Mouse (Mus musculus) small intestine, adult 2 months (tissue): ENCODE results near the gene Papss2. TPM values are rescaled to one million over a fixed set of nuclear protein-coding genes. Genes with fewer than 3 reads are reported as not detected.

Source experiments
- H3K27ac ChIP-seq: fragments of 200-500 bp; 2 replicates; pipeline ENCODE4 v1.5.1; 2012; ENCODE audit warnings: low read depth, low read length, control low read depth, inconsistent platforms; ENCODE audit not compliant: insufficient read depth
- H3K27me3 ChIP-seq: fragments of 200-500 bp; 2 replicates; pipeline ENCODE4 v1.6.1; 2012; ENCODE audit warnings: mild to moderate bottlenecking, moderate library complexity, low read length, inconsistent platforms; ENCODE audit not compliant: control insufficient read depth, insufficient read depth
- H3K36me3 ChIP-seq: fragments of 200-500 bp; 2 replicates; pipeline ENCODE4 v1.6.1; 2012; ENCODE audit warnings: mild to moderate bottlenecking, low read length, control low read depth, inconsistent platforms; ENCODE audit not compliant: control insufficient read depth, insufficient read depth
- H3K4me1 ChIP-seq: fragments of 200-500 bp; 2 replicates; pipeline ENCODE4 v1.6.1; 2012; ENCODE audit warnings: low read length, inconsistent platforms, mixed read lengths; ENCODE audit not compliant: control insufficient read depth, insufficient read depth, insufficient read length
- H3K4me3 ChIP-seq: fragments of 200-500 bp; 2 replicates; pipeline ENCODE4 v1.5.1; 2012; ENCODE audit warnings: low read depth, mild to moderate bottlenecking, control low read depth, inconsistent platforms, low read length, moderate library complexity
- CTCF ChIP-seq: fragments of 200-500 bp; IDR thresholded peaks from 2 replicates; pipeline ENCODE4 v1.5.1; 2012; ENCODE audit warnings: low read depth, mild to moderate bottlenecking, control low read depth, inconsistent platforms, low read length, moderate library complexity, mixed read lengths; ENCODE audit not compliant: insufficient replicate concordance, insufficient read length; ENCODE audit errors: extremely low read depth
- POLR2A ChIP-seq: fragments of 200-500 bp; IDR thresholded peaks from 2 replicates; pipeline ENCODE4 v1.6.1; 2012; ENCODE audit warnings: low read depth, mild to moderate bottlenecking, control low read depth, inconsistent platforms, low read length, moderate library complexity
- WGBS: fragments of 180-500 bp; shearing (Covaris S2); methylation state at CpG from one replicate; pipeline ENCODE4 v1.1.7; 2018; 5-methylcytosine and 5-hydroxymethylcytosine counted together
- polyA plus RNA-seq: library from polyadenylated mRNA; depleted of rRNA; stranded (reverse); fragments of >200 nt; gene quantifications from 2 replicates; pipeline ENCODE4 v1.2.3, GENCODE M21; 2012

Papss2 gene
- polyA plus RNA-seq, 1 experiment, result 24.3 TPM

DNA sequence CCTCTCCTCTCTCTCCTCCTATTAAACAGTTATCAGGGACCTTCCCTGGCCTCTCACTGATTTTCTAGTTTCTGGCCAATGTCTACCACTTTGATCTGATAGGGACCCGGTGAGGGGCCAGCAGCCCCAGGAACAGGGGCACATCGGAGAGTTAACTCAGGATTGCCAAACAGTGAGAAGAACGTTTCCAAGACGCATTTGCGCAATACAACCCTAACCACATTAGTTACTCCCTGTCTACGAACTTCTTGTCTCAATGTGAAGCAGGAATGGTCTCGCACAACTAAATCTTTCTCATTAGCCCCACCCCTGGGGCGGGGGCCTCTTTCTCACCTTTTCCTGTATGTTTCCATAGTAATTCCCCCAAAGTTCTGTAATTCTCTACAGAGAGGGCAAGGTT lies 28.6 kb upstream of the Papss2 start:
- TF ChIP-seq CTCF, result no peak
- TF ChIP-seq POLR2A, result no peak
- Histone ChIP-seq H3K27ac (no peak overlapping the region), H3K27me3 (no peaks in the 10 kb centered on the region), H3K4me1 (peaks cover 6% of the 10 kb centered on the region; the same call in 1 of the 2 replicates), H3K36me3 (no peaks in the 10 kb centered on the region), H3K4me3 (no peak overlapping the region)
- WGBS, result 41% methylated on average over 8 of the region's 8 CpGs

- no peaks in the 10 kb centered on the region for H3K36me3 ChIP-seq
- no peaks in the 10 kb centered on the region for H3K27me3 ChIP-seq
- TF ChIP-seq CTCF (no peak), POLR2A (no peak)
- 82% methylated on average over 5 of the region's 5 CpGs for WGBS
- H3K4me1 ChIP-seq, result peaks cover 6% of the 10 kb centered on the region; the same call in 1 of the 2 replicates
- no peak overlapping the region for H3K27ac ChIP-seq
- H3K4me3 ChIP-seq, result no peak overlapping the region
These were observed 28.1 kb upstream of the Papss2 start for GRCm38 (mm10) chr19:32567447-32567846.

DNA sequence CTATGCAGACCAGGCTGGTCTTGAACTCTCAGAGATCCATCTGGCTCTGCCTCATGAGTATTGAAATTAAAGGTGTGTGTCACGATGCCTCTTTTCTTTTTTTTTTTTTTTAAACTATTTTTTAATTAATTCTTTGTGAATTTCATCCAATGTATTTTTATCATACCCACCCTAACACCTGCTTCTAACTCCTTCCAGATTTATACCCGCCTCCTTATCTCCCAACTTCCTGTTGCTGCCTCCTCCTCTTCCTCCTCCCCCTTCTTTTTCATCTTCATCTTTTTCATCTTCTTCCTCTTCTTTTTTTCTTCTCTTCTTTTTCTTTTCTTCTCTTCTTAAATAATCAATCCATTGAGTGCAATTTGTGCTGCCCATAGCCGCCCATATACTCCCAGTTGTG lies 27.1 kb upstream of the Papss2 start:
- TF ChIP-seq POLR2A (no peak), CTCF (no peak)
- no peaks in the 10 kb centered on the region for H3K27me3 ChIP-seq
- H3K27ac ChIP-seq, result no peak overlapping the region
- 92% methylated on average over 3 of the region's 3 CpGs for WGBS
- no peaks in the 10 kb centered on the region for H3K36me3 ChIP-seq
- no peak overlapping the region for H3K4me3 ChIP-seq
- peaks cover 13% of the 10 kb centered on the region; the same call in 1 of the 2 replicates for H3K4me1 ChIP-seq

GRCm38 (mm10) chr19:32568961-32569653 lies 26.5 kb upstream of the Papss2 start:
- 74% methylated on average over 3 of the region's 3 CpGs for WGBS
- Histone ChIP-seq H3K36me3 (no peaks in the 10 kb centered on the region), H3K4me1 (peaks cover 20% of the 10 kb centered on the region; the same call in 1 of the 2 replicates), H3K27me3 (no peaks in the 10 kb centered on the region; the same call in 1 of the 2 replicates), H3K27ac (no peak overlapping the region), H3K4me3 (no peak overlapping the region)
- TF ChIP-seq CTCF (no peak), POLR2A (no peak)

DNA sequence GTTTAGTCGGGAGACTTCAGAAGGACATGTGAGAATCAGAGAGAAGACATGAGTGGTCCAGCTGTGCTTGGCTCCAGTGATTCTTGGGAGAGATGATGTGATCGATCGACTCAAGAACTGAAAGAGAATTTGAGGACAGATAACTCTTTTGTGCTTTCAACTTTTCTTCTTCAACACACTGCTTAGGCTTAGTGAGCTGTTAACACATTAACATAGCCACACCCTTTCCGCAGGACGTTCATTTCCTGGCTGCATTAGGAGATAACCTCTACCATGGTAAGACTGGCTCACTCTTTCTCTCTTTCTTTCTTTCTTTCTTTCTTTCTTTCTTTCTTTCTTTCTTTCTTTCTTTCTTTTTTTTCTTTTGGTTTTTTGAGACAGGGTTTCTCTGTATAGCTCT lies 25.9 kb upstream of the Papss2 start:
- H3K4me3 ChIP-seq, result no peak overlapping the region
- H3K4me1 ChIP-seq, result peaks cover 21% of the 10 kb centered on the region; the same call in 1 of the 2 replicates
- WGBS, result 54% methylated on average over 5 of the region's 5 CpGs
- H3K27me3 ChIP-seq, result no peaks in the 10 kb centered on the region; the same call in 1 of the 2 replicates
- TF ChIP-seq POLR2A (no peak), CTCF (no peak)
- no peak overlapping the region for H3K27ac ChIP-seq
- H3K36me3 ChIP-seq, result no peaks in the 10 kb centered on the region

- Histone ChIP-seq H3K27me3 (no peaks in the 10 kb centered on the region; the same call in 1 of the 2 replicates), H3K27ac (peak overlapping the region; percentile 67; the same call in 1 of the 2 replicates), H3K36me3 (no peaks in the 10 kb centered on the region), H3K4me3 (no peak overlapping the region), H3K4me1 (peaks cover 21% of the 10 kb centered on the region; the same call in 1 of the 2 replicates)
- 21% methylated on average over 2 of the region's 2 CpGs for WGBS
- TF ChIP-seq POLR2A (no peak), CTCF (no peak)
These were observed 23.4 kb upstream of the Papss2 start for GRCm38 (mm10) chr19:32572191-32572590.

DNA sequence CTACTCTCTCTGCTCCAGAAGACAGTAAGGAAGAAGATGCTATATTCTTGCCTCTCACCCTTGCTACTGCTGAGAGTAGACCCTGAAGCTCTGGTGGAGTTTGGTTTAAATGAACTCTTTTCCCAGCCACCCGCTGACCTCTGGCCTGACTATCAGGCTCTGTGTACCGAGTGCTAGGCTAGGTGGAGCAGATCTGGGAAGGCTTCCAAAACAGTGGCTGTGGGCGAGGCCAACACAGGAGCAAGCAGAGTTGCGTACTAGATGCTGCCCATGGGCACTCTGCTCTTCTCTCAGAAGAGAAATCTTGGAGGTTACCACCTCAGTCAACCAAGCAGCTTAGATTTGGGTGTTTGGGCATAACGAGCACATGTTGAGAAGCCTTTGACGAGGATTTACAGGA lies 22.3 kb upstream of the Papss2 start:
- WGBS, result 43% methylated on average over 6 of the region's 6 CpGs
- H3K27me3 ChIP-seq, result peaks cover 3% of the 10 kb centered on the region
- no peak overlapping the region for H3K4me3 ChIP-seq
- no peaks in the 10 kb centered on the region for H3K36me3 ChIP-seq
- no peak for TF ChIP-seq CTCF
- TF ChIP-seq POLR2A, result no peak
- peak overlapping the region; percentile 70; the same call in 1 of the 2 replicates for H3K27ac ChIP-seq
- H3K4me1 ChIP-seq, result peaks cover 21% of the 10 kb centered on the region; the same call in 1 of the 2 replicates
